Mouse (Mus musculus): ENCODE results near the gene Olfr224. TPM values are rescaled to one million over a fixed set of nuclear protein-coding genes. Genes with fewer than 3 reads are reported as not detected.
"Not testable (repeated sequence)": the region's sequence is repeated elsewhere in the genome, so short reads cannot be mapped to it uniquely, and the experiment has no call there.

Olfr224 gene
- polyA plus RNA-seq, 1 experiment from 2014 or later, result not detected

- no peaks in the 10 kb centered on the region for H3K27me3 ChIP-seq (ENCODE audit: control insufficient read depth, insufficient read depth, low read length)
- no peak for ATAC-seq (replicated peaks; ENCODE audit: insufficient number of reproducible peaks, low FRiP score, low TSS enrichment)
- no peak within 1 kb of the TSS for H3K9ac ChIP-seq (ENCODE audit: low read depth, low read length)
- no peaks in the 10 kb centered on the region for H3K9me3 ChIP-seq (replicated peaks; ENCODE audit: control insufficient read depth, low read length)
- no peak within 1 kb of the TSS for H3K4me3 ChIP-seq (ENCODE audit: low read depth, low read length)
- no peak within 1 kb of the TSS for H3K4me2 ChIP-seq
- WGBS (ENCODE audit: insufficient replicate concordance), result 79% methylated on average over 1 of the region's 1 CpGs
- no peak within 1 kb of the TSS for H3K27ac ChIP-seq (ENCODE audit: low read depth, low read length)
- no peaks in the 10 kb centered on the region for H3K4me1 ChIP-seq (ENCODE audit: control insufficient read depth, insufficient read depth, low read length)
- H3K36me3 ChIP-seq (ENCODE audit: control insufficient read depth, insufficient read depth, low read length), result no peaks in the 10 kb centered on the region
These were observed 14.8 kb downstream of the Olfr224 start, which contains the start of gene Olfr328 for GRCm38 (mm10) chr11:58555536-58555935. Gene Olfr328 (minus strand): TSS chr11:58555636.

- no peak within 1 kb of the TSS for H3K27ac ChIP-seq (ENCODE audit: low read depth, low read length)
- no peak within 1 kb of the TSS for H3K4me2 ChIP-seq
- no peaks in the 10 kb centered on the region for H3K4me1 ChIP-seq (ENCODE audit: control insufficient read depth, insufficient read depth, low read length)
- no peak within 1 kb of the TSS for H3K4me3 ChIP-seq (ENCODE audit: low read depth, low read length)
- no peak for ATAC-seq (replicated peaks; ENCODE audit: insufficient number of reproducible peaks, low FRiP score, low TSS enrichment)
- H3K9ac ChIP-seq (ENCODE audit: low read depth, low read length), result no peak within 1 kb of the TSS
- H3K27me3 ChIP-seq (ENCODE audit: control insufficient read depth, insufficient read depth, low read length), result no peaks in the 10 kb centered on the region
- no peaks in the 10 kb centered on the region for H3K36me3 ChIP-seq (ENCODE audit: control insufficient read depth, insufficient read depth, low read length)
- no peaks in the 10 kb centered on the region for H3K9me3 ChIP-seq (replicated peaks; ENCODE audit: control insufficient read depth, low read length)
- 71% methylated on average over 5 of the region's 5 CpGs for WGBS (ENCODE audit: insufficient replicate concordance)
These were observed 24.0 kb downstream of the Olfr224 start, which contains the start of gene Olfr329-ps for GRCm38 (mm10) chr11:58546322-58546721. Gene Olfr329-ps (minus strand): TSS chr11:58546422.

- not testable (repeated sequence) for H3K27me3 ChIP-seq (ENCODE audit: control insufficient read depth, insufficient read depth, low read length); H3K4me2 ChIP-seq; H3K4me3 ChIP-seq (ENCODE audit: low read depth, low read length); H3K27ac ChIP-seq (ENCODE audit: low read depth, low read length); H3K9ac ChIP-seq (ENCODE audit: low read depth, low read length); H3K4me1 ChIP-seq (ENCODE audit: control insufficient read depth, insufficient read depth, low read length); H3K36me3 ChIP-seq (ENCODE audit: control insufficient read depth, insufficient read depth, low read length); ATAC-seq (replicated peaks; ENCODE audit: insufficient number of reproducible peaks, low FRiP score, low TSS enrichment); H3K9me3 ChIP-seq (replicated peaks; ENCODE audit: control insufficient read depth, low read length)
These were observed 35.6 kb downstream of the Olfr224 start, which contains the start of gene Olfr330 for GRCm38 (mm10) chr11:58534736-58535135. Gene Olfr330 (minus strand): TSS chr11:58534836.

DNA sequence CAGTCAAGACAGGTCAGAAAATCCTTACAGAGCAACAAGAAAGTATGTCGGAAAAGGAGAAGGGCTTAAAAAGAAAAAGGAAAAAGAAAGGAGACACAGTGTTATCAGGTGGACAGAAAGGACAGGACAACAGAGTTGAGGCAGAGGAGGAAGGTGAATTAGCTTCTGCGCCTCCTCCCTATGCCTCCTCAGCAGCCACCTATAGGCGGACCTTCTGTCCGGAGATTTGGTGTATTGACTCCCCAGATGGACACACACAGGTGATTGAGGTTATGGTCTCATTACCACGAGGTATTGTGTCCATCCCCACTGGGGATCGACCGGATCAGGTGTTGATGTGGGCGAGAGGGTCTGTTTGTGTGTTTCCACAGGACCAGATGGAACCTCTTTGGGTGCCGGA is 50.6 kb downstream of the Olfr224 start:
- ATAC-seq (replicated peaks; ENCODE audit: insufficient number of reproducible peaks, low FRiP score, low TSS enrichment), result not testable (repeated sequence)

DNA sequence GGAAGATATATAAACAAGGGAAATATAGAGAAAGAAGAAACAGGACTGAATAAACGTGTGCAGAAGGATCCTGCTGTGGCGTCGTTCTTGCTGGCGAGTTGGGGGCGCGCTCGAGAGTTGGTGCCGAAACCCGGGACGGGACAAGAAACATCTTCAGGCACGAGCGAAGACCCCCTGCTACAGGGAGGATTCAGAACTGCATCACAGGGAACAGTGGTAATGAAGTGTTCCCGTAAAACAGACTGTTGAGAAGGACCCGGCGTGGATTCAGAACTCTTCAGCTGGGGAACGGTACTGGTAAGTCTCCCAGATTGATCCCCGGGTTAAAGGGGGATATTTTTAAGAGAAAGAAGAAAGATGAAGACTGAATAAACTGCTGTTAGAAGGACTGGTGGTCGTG is 51.4 kb downstream of the Olfr224 start:
- not testable (repeated sequence) for ATAC-seq (replicated peaks; ENCODE audit: insufficient number of reproducible peaks, low FRiP score, low TSS enrichment); H3K9ac ChIP-seq (ENCODE audit: low read depth, low read length); H3K27me3 ChIP-seq (ENCODE audit: control insufficient read depth, insufficient read depth, low read length); H3K4me1 ChIP-seq (ENCODE audit: control insufficient read depth, insufficient read depth, low read length); H3K4me2 ChIP-seq; H3K36me3 ChIP-seq (ENCODE audit: control insufficient read depth, insufficient read depth, low read length); H3K9me3 ChIP-seq (replicated peaks; ENCODE audit: control insufficient read depth, low read length); H3K4me3 ChIP-seq (ENCODE audit: low read depth, low read length); H3K27ac ChIP-seq (ENCODE audit: low read depth, low read length)
- 88% methylated on average over 17 of the region's 18 CpGs for WGBS (ENCODE audit: insufficient replicate concordance)

More for the DNA sequence above, 50.6 kb downstream of the Olfr224 start:
- H3K27me3 ChIP-seq (ENCODE audit: control insufficient read depth, insufficient read depth, low read length); H3K27ac ChIP-seq (ENCODE audit: low read depth, low read length); H3K4me1 ChIP-seq (ENCODE audit: control insufficient read depth, insufficient read depth, low read length); H3K4me2 ChIP-seq; H3K9me3 ChIP-seq (replicated peaks; ENCODE audit: control insufficient read depth, low read length); H3K36me3 ChIP-seq (ENCODE audit: control insufficient read depth, insufficient read depth, low read length); H3K9ac ChIP-seq (ENCODE audit: low read depth, low read length); H3K4me3 ChIP-seq (ENCODE audit: low read depth, low read length): not testable (repeated sequence)
- WGBS (ENCODE audit: insufficient replicate concordance), result 89% methylated on average over 7 of the region's 9 CpGs

Other genes with a start within 250 kb of the Olfr224 start
- 31.2 and 33.8 TPM in 2 replicates for gene Zfp672, start 240.2 kb downstream of the Olfr224 start, polyA plus RNA-seq (2014; fragmentation: Nextera tagmentation; extraction: Ambion mirVana)
- 17.5 and 17.7 TPM in 2 replicates for gene Sh3bp5l, start 239.8 kb downstream of the Olfr224 start, polyA plus RNA-seq (2014; fragmentation: Nextera tagmentation; extraction: Ambion mirVana)
- gene Lypd8, start 191.5 kb downstream of the Olfr224 start, polyA plus RNA-seq (2014; fragmentation: Nextera tagmentation; extraction: Ambion mirVana), result not detected in 2 replicates
- gene 1810065E05Rik, start 149.4 kb downstream of the Olfr224 start, polyA plus RNA-seq (2014; fragmentation: Nextera tagmentation; extraction: Ambion mirVana), result not detected in 2 replicates
- gene Gm12253, start 138.0 kb downstream of the Olfr224 start, polyA plus RNA-seq (2014; fragmentation: Nextera tagmentation; extraction: Ambion mirVana), result not detected in 2 replicates
- not detected in 2 replicates for gene Lypd9, start 117.6 kb downstream of the Olfr224 start, polyA plus RNA-seq (2014; fragmentation: Nextera tagmentation; extraction: Ambion mirVana)
- gene Olfr30, start 108.3 kb downstream of the Olfr224 start, polyA plus RNA-seq (2014; fragmentation: Nextera tagmentation; extraction: Ambion mirVana), result not detected in 2 replicates
- not detected in 2 replicates for gene Olfr332, start 78.0 kb downstream of the Olfr224 start, polyA plus RNA-seq (2014; fragmentation: Nextera tagmentation; extraction: Ambion mirVana)
- not detected in 2 replicates for gene Olfr331, start 68.0 kb downstream of the Olfr224 start, polyA plus RNA-seq (2014; fragmentation: Nextera tagmentation; extraction: Ambion mirVana)
- gene Olfr330, start 35.7 kb downstream of the Olfr224 start, polyA plus RNA-seq (2014; fragmentation: Nextera tagmentation; extraction: Ambion mirVana), result not detected in 2 replicates
- gene Olfr329-ps, start 24.1 kb downstream of the Olfr224 start, polyA plus RNA-seq (2014; fragmentation: Nextera tagmentation; extraction: Ambion mirVana), result not detected in 2 replicates
- 0.09 TPM in 1 of 2 replicates, not detected in the other for gene Olfr328, start 14.9 kb downstream of the Olfr224 start, polyA plus RNA-seq (2014; fragmentation: Nextera tagmentation; extraction: Ambion mirVana)
- gene Olfr325, start 7.2 kb upstream of the Olfr224 start, polyA plus RNA-seq (2014; fragmentation: Nextera tagmentation; extraction: Ambion mirVana), result not detected in 2 replicates
- gene Olfr324, start 24.6 kb upstream of the Olfr224 start, polyA plus RNA-seq (2014; fragmentation: Nextera tagmentation; extraction: Ambion mirVana), result not detected in 2 replicates
- not detected in 2 replicates for gene 2210407C18Rik, start 45.5 kb upstream of the Olfr224 start, polyA plus RNA-seq (2014; fragmentation: Nextera tagmentation; extraction: Ambion mirVana)
- not detected in 2 replicates for gene Olfr323, start 59.9 kb upstream of the Olfr224 start, polyA plus RNA-seq (2014; fragmentation: Nextera tagmentation; extraction: Ambion mirVana)
- gene Trim58, start 69.9 kb upstream of the Olfr224 start, polyA plus RNA-seq (2014; fragmentation: Nextera tagmentation; extraction: Ambion mirVana), result 0.74 and 1.6 TPM in 2 replicates
- gene Olfr322, start 88.2 kb upstream of the Olfr224 start, polyA plus RNA-seq (2014; fragmentation: Nextera tagmentation; extraction: Ambion mirVana), result not detected in 2 replicates
- gene Olfr320, start 110.5 kb upstream of the Olfr224 start, polyA plus RNA-seq (2014; fragmentation: Nextera tagmentation; extraction: Ambion mirVana), result not detected in 2 replicates
- not detected in 2 replicates for gene Olfr319, start 128.6 kb upstream of the Olfr224 start, polyA plus RNA-seq (2014; fragmentation: Nextera tagmentation; extraction: Ambion mirVana)
- not detected in 2 replicates for gene Olfr318, start 153.5 kb upstream of the Olfr224 start, polyA plus RNA-seq (2014; fragmentation: Nextera tagmentation; extraction: Ambion mirVana)
- not detected in 2 replicates for gene Olfr317, start 168.7 kb upstream of the Olfr224 start, polyA plus RNA-seq (2014; fragmentation: Nextera tagmentation; extraction: Ambion mirVana)
- gene Olfr316, start 182.2 kb upstream of the Olfr224 start, polyA plus RNA-seq (2014; fragmentation: Nextera tagmentation; extraction: Ambion mirVana), result not detected in 2 replicates
- gene Olfr315, start 202.6 kb upstream of the Olfr224 start, polyA plus RNA-seq (2014; fragmentation: Nextera tagmentation; extraction: Ambion mirVana), result not detected in 2 replicates
- gene Olfr314, start 212.4 kb upstream of the Olfr224 start, polyA plus RNA-seq (2014; fragmentation: Nextera tagmentation; extraction: Ambion mirVana), result not detected in 2 replicates
- 0.52 and 0.58 TPM in 2 replicates for gene Fam183b, start 231.4 kb upstream of the Olfr224 start, polyA plus RNA-seq (2014; fragmentation: Nextera tagmentation; extraction: Ambion mirVana)
- not detected in 2 replicates for gene Olfr313, start 244.4 kb upstream of the Olfr224 start, polyA plus RNA-seq (2014; fragmentation: Nextera tagmentation; extraction: Ambion mirVana)